Mouse (Mus musculus): ENCODE measurements at regions not wholly inside any gene's neighbourhood (a gene's known extent, or its start where the extent isn't known, plus 50 kb on each side); places are given as distances from the start of the nearest gene placed in this dataset.

GRCm38 (mm10) chr16:49578976-49579375 is 120.1 kb upstream of the Ift57 start:
- Histone ChIP-seq H3K36me3 (ENCODE audit: insufficient read depth, low read length) (no peaks in the 10 kb centered on the region), H3K4me1 (replicated peaks; ENCODE audit: low read depth, low read length) (no peaks in the 10 kb centered on the region), H3K9me3 (ENCODE audit: low read length) (no peaks in the 10 kb centered on the region), H3K27me3 (ENCODE audit: insufficient read depth, low read length) (no peaks in the 10 kb centered on the region), H3K4me3 (replicated peaks; ENCODE audit: low read length) (no peak overlapping the region)
- no peak for TF ChIP-seq POU5F1 (IDR thresholded peaks at IDR 0.05; ENCODE audit: borderline replicate concordance, low read length)
- no peak for TF ChIP-seq NANOG (IDR thresholded peaks at IDR 0.05; ENCODE audit: borderline replicate concordance, low read length)
- TF ChIP-seq CTCF (conservative IDR thresholded peaks at IDR 0.05; ENCODE audit: low read length), result no peak

DNA sequence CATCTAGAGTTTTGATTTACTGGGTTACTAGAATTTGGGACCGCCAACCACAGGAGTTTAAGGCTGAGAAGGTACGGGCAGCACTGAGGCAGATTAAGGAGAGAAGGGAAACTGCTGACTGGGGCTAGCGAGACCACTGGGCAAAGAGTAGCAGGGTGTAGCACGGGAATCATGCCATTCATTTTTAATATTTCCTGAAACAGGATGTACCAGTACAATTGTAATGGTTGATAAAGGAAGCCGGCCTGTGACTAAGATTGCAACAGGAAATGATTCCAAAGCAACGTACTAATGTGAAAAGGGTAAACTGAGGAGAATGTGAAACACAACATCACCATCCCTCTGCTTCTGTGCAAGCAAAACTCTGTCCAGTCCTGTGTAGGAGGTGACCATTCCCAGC is 118.3 kb upstream of the Ift57 start:
- Histone ChIP-seq H3K36me3 (ENCODE audit: insufficient read depth, low read length) (no peaks in the 10 kb centered on the region), H3K27me3 (ENCODE audit: insufficient read depth, low read length) (no peaks in the 10 kb centered on the region), H3K4me3 (replicated peaks; ENCODE audit: low read length) (no peak overlapping the region), H3K4me1 (replicated peaks; ENCODE audit: low read depth, low read length) (no peaks in the 10 kb centered on the region), H3K9me3 (ENCODE audit: low read length) (no peaks in the 10 kb centered on the region)
- no peak for TF ChIP-seq POU5F1 (IDR thresholded peaks at IDR 0.05; ENCODE audit: borderline replicate concordance, low read length)
- TF ChIP-seq NANOG (IDR thresholded peaks at IDR 0.05; ENCODE audit: borderline replicate concordance, low read length), result no peak
- no peak for TF ChIP-seq CTCF (conservative IDR thresholded peaks at IDR 0.05; ENCODE audit: low read length)

DNA sequence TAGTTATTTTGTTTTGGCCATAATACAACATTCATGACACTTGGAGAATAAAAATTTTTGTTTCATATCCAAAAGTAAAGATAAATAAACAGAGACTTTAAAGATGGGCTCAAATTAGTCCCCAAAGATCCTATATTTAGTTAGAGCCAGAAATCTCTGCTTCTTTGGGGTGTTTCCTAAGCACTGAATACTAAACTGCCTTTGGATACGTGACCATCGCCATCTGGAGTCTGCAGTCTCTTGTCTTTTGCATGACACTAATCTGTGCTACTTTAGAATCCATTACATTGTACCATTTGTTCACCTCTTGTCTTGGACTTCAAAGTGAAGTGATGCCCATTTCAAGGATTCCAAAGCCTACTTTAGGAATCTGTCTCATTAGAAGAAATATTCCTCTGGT is 92.5 kb upstream of the Ift57 start:
- Histone ChIP-seq H3K4me3 (replicated peaks; ENCODE audit: low read length) (no peak overlapping the region), H3K36me3 (ENCODE audit: insufficient read depth, low read length) (no peaks in the 10 kb centered on the region), H3K9me3 (ENCODE audit: low read length) (peaks cover 2% of the 10 kb centered on the region; the same call in 1 of the 2 replicates), H3K27me3 (ENCODE audit: insufficient read depth, low read length) (no peaks in the 10 kb centered on the region), H3K4me1 (replicated peaks; ENCODE audit: low read depth, low read length) (no peaks in the 10 kb centered on the region)
- TF ChIP-seq CTCF (conservative IDR thresholded peaks at IDR 0.05; ENCODE audit: low read length), result no peak
- no peak for TF ChIP-seq NANOG (IDR thresholded peaks at IDR 0.05; ENCODE audit: borderline replicate concordance, low read length)
- TF ChIP-seq POU5F1 (IDR thresholded peaks at IDR 0.05; ENCODE audit: borderline replicate concordance, low read length), result no peak

- Histone ChIP-seq H3K4me1 (replicated peaks; ENCODE audit: low read depth, low read length) (no peaks in the 10 kb centered on the region), H3K9me3 (ENCODE audit: low read length) (peaks cover 12% of the 10 kb centered on the region), H3K4me3 (replicated peaks; ENCODE audit: low read length) (no peak overlapping the region), H3K36me3 (ENCODE audit: insufficient read depth, low read length) (no peaks in the 10 kb centered on the region), H3K27me3 (ENCODE audit: insufficient read depth, low read length) (no peaks in the 10 kb centered on the region)
- no peak for TF ChIP-seq CTCF (conservative IDR thresholded peaks at IDR 0.05; ENCODE audit: low read length)
- no peak for TF ChIP-seq POU5F1 (IDR thresholded peaks at IDR 0.05; ENCODE audit: borderline replicate concordance, low read length)
- no peak for TF ChIP-seq NANOG (IDR thresholded peaks at IDR 0.05; ENCODE audit: borderline replicate concordance, low read length)
Measured at GRCm38 (mm10) chr16:49614801-49615200, 84.2 kb upstream of the Ift57 start.

DNA sequence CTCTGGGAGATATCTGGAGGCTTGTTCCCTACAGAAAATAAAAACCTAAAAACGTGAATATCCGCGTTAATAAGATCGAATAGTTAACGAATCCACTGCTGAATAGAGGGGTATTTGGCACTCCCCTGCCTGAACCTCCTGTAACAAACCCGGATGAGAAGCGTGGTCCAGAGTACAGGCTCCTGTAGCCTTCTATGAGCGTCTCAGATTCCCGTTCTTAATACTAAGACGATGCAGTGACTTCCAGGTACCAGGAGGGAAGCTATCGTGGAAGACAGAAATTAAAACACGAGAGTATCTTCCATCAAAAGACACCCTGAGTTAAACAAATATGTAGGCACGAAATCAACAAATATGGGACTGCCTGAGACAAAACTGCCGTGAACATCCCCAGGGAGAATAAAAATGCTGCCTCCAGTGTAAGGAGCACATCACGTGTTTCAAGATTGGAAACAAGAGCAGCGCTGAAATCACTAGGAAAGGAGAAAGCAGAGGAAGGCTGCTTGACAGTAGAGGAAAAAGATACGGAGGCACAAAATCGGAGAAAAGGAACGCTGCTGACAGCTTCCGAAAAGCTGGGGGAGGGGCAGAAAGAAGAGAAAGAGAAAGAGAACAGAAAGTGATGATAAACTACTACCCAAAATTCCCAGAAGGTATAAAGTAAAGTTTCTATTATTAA is 83.6 kb upstream of the Ift57 start:
- H3K9me3 ChIP-seq (ENCODE audit: low read length), result peaks cover 12% of the 10 kb centered on the region
- no peaks in the 10 kb centered on the region for H3K27me3 ChIP-seq (ENCODE audit: insufficient read depth, low read length)
- no peaks in the 10 kb centered on the region for H3K4me1 ChIP-seq (replicated peaks; ENCODE audit: low read depth, low read length)
- no peaks in the 10 kb centered on the region for H3K36me3 ChIP-seq (ENCODE audit: insufficient read depth, low read length)
- TF ChIP-seq NANOG (IDR thresholded peaks at IDR 0.05; ENCODE audit: borderline replicate concordance, low read length) (no peak), CTCF (conservative IDR thresholded peaks at IDR 0.05; ENCODE audit: low read length) (no peak), POU5F1 (IDR thresholded peaks at IDR 0.05; ENCODE audit: borderline replicate concordance, low read length) (no peak)
- H3K4me3 ChIP-seq (replicated peaks; ENCODE audit: low read length), result no peak overlapping the region

DNA sequence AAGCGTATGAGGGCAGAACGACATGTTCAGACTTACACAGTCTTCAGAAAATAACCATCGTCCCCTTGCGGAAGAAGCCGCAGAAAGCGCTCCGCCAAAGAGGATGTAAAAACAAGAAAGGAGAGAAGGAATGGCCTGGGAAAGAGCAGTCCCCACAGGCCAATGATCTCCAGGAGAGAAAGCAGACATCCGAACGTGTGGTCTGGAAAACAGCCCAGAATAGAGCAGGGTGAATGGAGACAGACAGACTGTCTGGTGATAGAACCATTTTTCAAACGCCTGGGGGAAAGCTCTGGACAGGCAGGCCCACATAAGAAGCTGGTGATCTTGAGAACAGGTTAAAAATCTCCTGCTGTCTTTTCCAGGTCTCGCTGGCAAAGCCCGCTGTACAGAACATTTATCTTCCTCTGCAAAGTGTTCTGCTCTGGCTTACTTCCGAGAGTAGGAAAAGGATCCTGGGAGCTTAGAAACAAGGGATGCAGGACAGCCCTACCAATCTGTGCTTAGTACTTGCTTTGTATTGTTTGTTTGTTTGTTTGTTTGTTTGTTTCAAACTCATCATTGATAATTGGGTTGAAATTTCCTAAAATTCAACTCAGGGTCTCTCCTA is 82.7 kb upstream of the Ift57 start:
- Histone ChIP-seq H3K36me3 (ENCODE audit: insufficient read depth, low read length) (no peaks in the 10 kb centered on the region), H3K27me3 (ENCODE audit: insufficient read depth, low read length) (no peaks in the 10 kb centered on the region), H3K4me1 (replicated peaks; ENCODE audit: low read depth, low read length) (no peaks in the 10 kb centered on the region), H3K4me3 (replicated peaks; ENCODE audit: low read length) (no peak overlapping the region), H3K9me3 (ENCODE audit: low read length) (peaks cover 11% of the 10 kb centered on the region)
- no peak for TF ChIP-seq CTCF (conservative IDR thresholded peaks at IDR 0.05; ENCODE audit: low read length)
- TF ChIP-seq NANOG (IDR thresholded peaks at IDR 0.05; ENCODE audit: borderline replicate concordance, low read length), result no peak
- no peak for TF ChIP-seq POU5F1 (IDR thresholded peaks at IDR 0.05; ENCODE audit: borderline replicate concordance, low read length)

- Histone ChIP-seq H3K4me3 (replicated peaks; ENCODE audit: low read length) (no peak overlapping the region), H3K36me3 (ENCODE audit: insufficient read depth, low read length) (no peaks in the 10 kb centered on the region), H3K27me3 (ENCODE audit: insufficient read depth, low read length) (no peaks in the 10 kb centered on the region), H3K9me3 (ENCODE audit: low read length) (peaks cover 6% of the 10 kb centered on the region), H3K4me1 (replicated peaks; ENCODE audit: low read depth, low read length) (no peaks in the 10 kb centered on the region)
- no peak for TF ChIP-seq NANOG (IDR thresholded peaks at IDR 0.05; ENCODE audit: borderline replicate concordance, low read length)
- TF ChIP-seq CTCF (conservative IDR thresholded peaks at IDR 0.05; ENCODE audit: low read length), result no peak
- no peak for TF ChIP-seq POU5F1 (IDR thresholded peaks at IDR 0.05; ENCODE audit: borderline replicate concordance, low read length)
Measured at GRCm38 (mm10) chr16:49633502-49633901, 65.5 kb upstream of the Ift57 start.

DNA sequence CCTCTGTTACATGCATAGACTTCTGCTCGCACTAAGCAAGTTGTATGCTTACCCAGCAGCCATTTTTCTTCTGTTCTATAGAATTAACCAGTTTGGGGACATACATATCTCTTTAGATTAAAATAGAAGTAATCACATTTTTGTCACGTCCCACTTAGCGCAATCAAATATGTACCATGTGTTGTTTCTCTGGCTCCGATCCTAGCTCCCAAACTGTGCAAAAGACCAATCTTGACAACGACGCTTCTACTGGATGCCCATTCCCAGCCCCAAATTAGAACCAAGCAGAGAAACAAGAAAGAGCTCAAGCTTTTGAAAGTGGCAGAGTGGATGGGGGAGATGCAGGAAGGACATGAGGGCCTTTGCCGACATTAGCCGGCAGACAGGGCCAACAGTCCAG is 63.5 kb upstream of the Ift57 start:
- Histone ChIP-seq H3K4me3 (replicated peaks; ENCODE audit: low read length) (no peak overlapping the region), H3K4me1 (replicated peaks; ENCODE audit: low read depth, low read length) (no peaks in the 10 kb centered on the region), H3K27me3 (ENCODE audit: insufficient read depth, low read length) (no peaks in the 10 kb centered on the region), H3K36me3 (ENCODE audit: insufficient read depth, low read length) (no peaks in the 10 kb centered on the region), H3K9me3 (ENCODE audit: low read length) (no peaks in the 10 kb centered on the region)
- no peak for TF ChIP-seq NANOG (IDR thresholded peaks at IDR 0.05; ENCODE audit: borderline replicate concordance, low read length)

DNA sequence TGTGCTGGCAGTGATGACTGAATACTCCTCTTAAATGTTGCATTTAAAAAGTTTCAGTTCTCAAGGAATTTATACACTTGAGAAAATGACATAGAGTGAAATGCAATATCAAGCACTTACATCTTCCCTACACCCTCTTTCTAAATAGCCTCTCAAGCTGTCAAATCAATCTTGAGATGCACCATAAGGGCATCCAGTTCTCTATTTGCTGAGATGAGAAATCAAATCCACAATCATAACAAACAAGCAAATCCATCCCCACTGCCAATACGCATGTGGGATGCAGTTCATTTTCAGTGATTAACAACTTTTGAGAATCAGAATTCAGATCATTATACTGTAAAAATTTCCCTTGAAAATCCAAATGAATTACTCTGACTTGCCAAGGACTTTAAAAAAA is 62.6 kb upstream of the Ift57 start:
- no peak for TF ChIP-seq POU5F1 (IDR thresholded peaks at IDR 0.05; ENCODE audit: borderline replicate concordance, low read length)
- Histone ChIP-seq H3K36me3 (ENCODE audit: insufficient read depth, low read length) (no peaks in the 10 kb centered on the region), H3K4me1 (replicated peaks; ENCODE audit: low read depth, low read length) (no peaks in the 10 kb centered on the region), H3K4me3 (replicated peaks; ENCODE audit: low read length) (no peak overlapping the region), H3K27me3 (ENCODE audit: insufficient read depth, low read length) (no peaks in the 10 kb centered on the region), H3K9me3 (ENCODE audit: low read length) (no peaks in the 10 kb centered on the region)

Measured in E14TG2a.4 (cell line).